9 mouse cellular contexts compared by ENCODE assay signal in genomic region chr10:25432351-25432750, GRCm38 (mm10).
DNase-seq lines count a peak whose midpoint lies in the region; ATAC-seq and TF ChIP-seq lines count a peak whose summit lies in the region.
"Had no signal": no experiment of that assay in that cellular context is flagged by ENCODE, and none has a peak within 500 bp of the region (broad histone marks: within the 10 kb centered on the region; RNA-seq: fewer than 3 reads in every experiment).

No protein-coding gene starts in this region.

- peak overlapping the region; percentile 32; the same call in 1 of the 2 replicates for H3K4me2 ChIP-seq in kidney, postnatal 0 days (ENCODE audit: low read length)

- peak overlapping the region; percentile 75; the same call in 1 of the 2 replicates for H3K27ac ChIP-seq in kidney, adult 2 months (ENCODE audit: insufficient read depth, low read depth, low read length)
- H3K27ac ChIP-seq in kidney, postnatal 0 days = 0 out of 2 replicates have a peak overlapping the region, but pooled peaks have one; percentile 57

- no peaks in the 10 kb centered on the region for H3K36me3 ChIP-seq in kidney, adult 2 months (ENCODE audit: control insufficient read depth, insufficient read depth, low read length)
- H3K36me3 ChIP-seq in kidney, postnatal 0 days (ENCODE audit: insufficient read depth, low read length) = no peaks in the 10 kb centered on the region

- no peaks in the 10 kb centered on the region for H3K9me3 ChIP-seq in kidney, postnatal 0 days (replicated peaks; ENCODE audit: low read length)

- peak; percentile 45 for DNase-seq in kidney, adult 2 months
- no peak for DNase-seq in kidney, adult 18-20 months
- peak; percentile 98 for DNase-seq in heart, adult 11 months
- DNase-seq in kidney, postnatal 0 days (ENCODE audit: low spot score) = peak; percentile 85
- peak; percentile 84 for DNase-seq in skeletal muscle tissue, adult 2 months (ENCODE audit: low read depth, low spot score)
- DNase-seq in right cerebral cortex, adult 18-20 months = no peak
- no peak for DNase-seq in left cerebral cortex, adult 9 months (ENCODE audit: low spot score in 2 of 2)
- DNase-seq in urinary bladder, postnatal 25 days (ENCODE audit: low spot score) = no peak

- H3K9ac ChIP-seq in kidney, postnatal 0 days (ENCODE audit: low read depth, low read length) = no peak overlapping the region

- WGBS in kidney, adult 2 months = 54% methylated on average over 10 of the region's 10 CpGs
- WGBS in kidney, postnatal 0 days = 47% methylated on average over 10 of the region's 10 CpGs

- no peaks in the 10 kb centered on the region for H3K27me3 ChIP-seq in kidney, adult 2 months (replicated peaks; ENCODE audit: control insufficient read depth, insufficient read depth, low read length)
- H3K27me3 ChIP-seq in kidney, postnatal 0 days (ENCODE audit: insufficient read depth, low read length) = no peaks in the 10 kb centered on the region

- H3K4me3 ChIP-seq in kidney, adult 2 months (ENCODE audit: insufficient read depth, low read depth, low read length) = peak overlapping the region; percentile 55
- H3K4me3 ChIP-seq in kidney, postnatal 0 days (replicated peaks; ENCODE audit: low read depth, low read length) = no peak overlapping the region
- H3K4me3 ChIP-seq: layer of hippocampus, adult 2 months had no signal

- ATAC-seq in kidney, postnatal 0 days (replicated peaks; ENCODE audit: low FRiP score, low read depth) = no peak

- no peak for TF ChIP-seq POLR2A in kidney, adult 2 months (IDR thresholded peaks at IDR 0.05; ENCODE audit: low read depth, low read length)

- TF ChIP-seq CTCF in kidney, adult 2 months (conservative IDR thresholded peaks at IDR 0.05; ENCODE audit: insufficient read depth, insufficient read length, low read depth, low read length) = no peak
- TF ChIP-seq CTCF in kidney, postnatal 0 days (IDR thresholded peaks at IDR 0.05; ENCODE audit: low read depth) = no peak

- H3K4me1 ChIP-seq in kidney, adult 2 months (ENCODE audit: control insufficient read depth, insufficient read depth, low read length) = no peaks in the 10 kb centered on the region
- peaks cover 10% of the 10 kb centered on the region for H3K4me1 ChIP-seq in kidney, postnatal 0 days (replicated peaks; ENCODE audit: insufficient read depth, low read length)

Comparison
In these comparisons a context has a peak if more than half of its experiments do, and no peak if none do; other contexts are left out.
1. DNase-seq: peak in kidney, adult 2 months (single experiment), heart, adult 11 months (single experiment), kidney, postnatal 0 days (single experiment) and skeletal muscle tissue, adult 2 months (single experiment); none in kidney, adult 18-20 months (single experiment), right cerebral cortex, adult 18-20 months (single experiment), left cerebral cortex, adult 9 months (0 of 2) and urinary bladder, postnatal 25 days (single experiment).